Mouse (Mus musculus) lung, postnatal 10 days (tissue): ENCODE measurements around the gene Stx1a.

Experiments
- DNase-seq: peaks from one replicate; pipeline ENCODE4 v3.0.0; 2021

Gene Stx1a

DNA sequence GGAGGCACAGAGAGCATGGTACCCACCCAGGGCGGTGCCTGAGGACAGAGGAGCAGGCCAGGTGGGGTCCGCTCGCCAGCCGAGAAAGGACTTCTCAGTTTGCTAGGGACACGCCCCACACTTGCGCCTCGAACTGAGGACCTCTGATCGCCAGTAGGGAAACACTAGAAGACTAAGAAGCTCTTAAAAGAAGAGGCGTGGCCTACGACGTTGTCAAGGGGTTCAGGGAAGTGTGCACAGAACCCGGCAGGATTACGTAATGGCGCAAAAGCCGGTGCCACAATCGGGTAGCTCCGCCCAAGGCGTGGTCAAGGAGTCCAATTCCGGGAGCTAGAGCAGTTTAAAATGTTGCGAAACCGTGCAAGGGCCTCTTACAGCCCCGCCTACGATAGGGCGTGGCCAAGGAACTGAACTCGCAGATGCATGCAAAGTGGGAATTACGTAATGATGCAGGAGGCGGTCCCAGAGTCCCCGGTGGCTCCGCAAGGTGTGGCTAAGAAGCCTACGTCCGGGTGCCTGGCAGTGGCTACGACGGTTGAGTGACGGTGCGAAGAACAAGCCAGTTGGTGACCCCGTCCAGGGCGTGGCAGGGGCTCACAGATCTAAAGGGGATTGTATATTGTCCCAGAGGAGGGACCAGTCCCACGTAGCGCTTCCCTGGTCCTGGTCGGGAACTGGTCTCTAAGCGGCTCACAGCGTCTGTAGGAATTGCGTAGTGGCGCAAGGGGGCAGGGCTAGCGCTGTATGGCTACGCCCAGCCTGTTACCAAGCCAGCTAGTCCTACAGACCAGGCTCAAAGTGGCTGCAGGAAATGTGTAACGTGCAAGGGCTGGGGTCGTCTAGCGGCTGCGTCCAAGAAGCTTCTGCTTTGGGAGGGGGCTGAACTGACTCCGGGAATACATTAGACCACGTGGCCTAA lies 14.4 kb upstream of the Stx1a start, which contains the start of gene Abhd11:
Gene Abhd11 (plus strand): TSS at position 482 of the 919 bp plus-strand sequence.
- peak; percentile 100 for DNase-seq

GRCm38 (mm10) chr5:135009590-135010319 lies 13.5 kb upstream of the Stx1a start:
- peak; percentile 95 for DNase-seq

- DNase-seq = no peak
Observed at GRCm38 (mm10) chr5:135010320-135010709, 13.0 kb upstream of the Stx1a start.

DNA sequence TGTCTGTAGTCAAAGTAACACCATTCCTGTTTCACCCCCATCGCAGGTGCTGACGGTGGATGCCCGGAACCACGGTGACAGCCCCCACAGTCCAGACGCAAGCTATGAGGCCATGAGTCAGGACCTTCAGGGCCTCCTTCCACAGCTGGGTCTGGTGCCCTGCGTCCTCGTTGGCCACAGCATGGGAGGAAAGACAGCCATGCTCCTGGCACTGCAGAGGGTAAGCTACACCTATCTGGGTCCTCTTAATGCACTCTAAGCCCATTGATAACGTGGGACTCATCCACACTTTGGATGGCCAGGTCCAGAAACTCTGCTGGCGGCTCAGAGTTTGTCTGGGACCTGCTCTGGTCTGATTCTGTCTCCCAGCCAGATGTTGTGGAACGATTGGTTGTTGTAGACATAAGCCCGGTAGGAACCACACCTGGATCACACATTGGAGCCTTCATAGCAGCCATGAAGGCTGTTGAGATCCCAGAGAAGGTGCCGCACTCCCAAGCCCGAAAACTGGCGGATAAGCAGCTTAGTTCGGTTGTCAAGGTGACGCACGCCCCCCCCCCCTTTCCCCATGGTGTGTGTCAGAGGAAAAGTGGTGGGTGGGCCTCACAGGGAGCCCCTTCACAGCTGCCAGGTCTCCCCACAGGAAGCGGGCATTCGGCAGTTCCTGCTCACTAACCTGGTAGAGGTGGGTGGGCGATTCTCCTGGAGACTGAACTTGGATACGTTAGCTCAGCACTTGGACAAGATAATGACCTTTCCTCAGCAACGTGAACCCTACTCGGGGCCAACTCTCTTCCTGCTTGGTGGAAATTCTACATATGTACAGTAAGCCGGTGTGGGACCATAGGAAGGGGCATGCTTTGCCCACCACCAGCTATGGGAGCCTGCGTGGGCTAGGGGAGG lies 12.2 kb upstream of the Stx1a start:
- no peak for DNase-seq

- peak; percentile 41 for DNase-seq
Observed at GRCm38 (mm10) chr5:135011809-135012613, 11.3 kb upstream of the Stx1a start.

DNA sequence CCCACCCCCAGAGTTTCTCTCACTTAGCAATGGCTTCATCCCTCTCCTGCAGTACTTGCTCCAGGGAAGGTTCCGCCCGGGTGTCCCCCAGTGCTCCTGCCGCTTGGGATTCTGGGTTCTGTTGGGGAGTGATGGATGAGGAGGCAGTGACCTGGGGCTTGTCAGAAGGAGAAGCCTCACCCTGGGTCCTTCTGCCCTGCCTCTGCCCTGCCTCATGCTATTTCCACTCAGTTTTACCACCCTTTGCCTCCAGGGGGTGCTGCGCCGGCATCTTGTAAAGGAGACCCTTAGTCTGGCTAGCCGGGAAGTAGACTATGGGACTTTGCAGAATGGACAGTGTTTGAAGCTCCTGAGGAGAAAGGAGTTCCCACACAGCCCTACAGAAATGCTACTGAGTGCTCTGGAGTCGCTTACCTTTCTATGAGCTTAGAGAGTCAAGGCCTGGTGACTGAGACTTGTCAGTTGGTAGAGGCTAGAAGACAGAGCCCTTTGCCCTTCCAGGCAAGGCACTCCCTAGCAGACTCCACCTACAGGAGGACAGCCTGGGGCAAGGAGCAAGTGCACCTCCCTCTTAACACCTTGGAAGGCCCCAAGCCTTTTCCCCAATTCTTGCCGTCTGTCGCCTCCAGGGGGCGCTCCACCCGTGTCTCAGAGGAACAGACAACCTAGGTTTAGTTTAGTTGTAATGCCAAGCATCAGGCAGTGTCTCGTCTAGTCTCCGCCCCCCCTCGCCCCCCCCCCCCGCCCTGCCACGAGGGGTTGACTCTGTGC lies 10.4 kb upstream of the Stx1a start:
- DNase-seq = peak; percentile 89

DNA sequence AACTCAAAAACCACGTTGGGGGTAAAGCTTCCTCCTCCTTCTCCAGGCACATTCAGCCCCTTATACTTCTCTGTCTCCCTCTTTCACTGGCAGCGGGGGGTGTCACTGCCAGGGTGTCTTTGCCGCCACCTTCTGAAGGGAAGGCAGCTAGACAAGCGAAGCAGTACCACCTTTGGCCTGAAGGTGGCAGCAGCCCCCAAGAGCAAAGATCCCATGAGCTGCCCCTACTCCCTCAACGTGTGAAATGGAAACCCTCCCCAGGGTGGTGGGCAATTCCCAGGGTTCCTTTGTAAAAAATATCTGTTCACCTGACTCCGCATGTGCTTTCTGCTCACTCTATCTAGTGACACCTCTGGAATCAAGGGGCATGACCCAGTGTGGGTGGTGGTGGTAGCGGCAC lies 7.8 kb upstream of the Stx1a start:
- DNase-seq = peak; percentile 90

- no peak for DNase-seq
Observed at GRCm38 (mm10) chr5:135016224-135016759, 7.0 kb upstream of the Stx1a start.

DNA sequence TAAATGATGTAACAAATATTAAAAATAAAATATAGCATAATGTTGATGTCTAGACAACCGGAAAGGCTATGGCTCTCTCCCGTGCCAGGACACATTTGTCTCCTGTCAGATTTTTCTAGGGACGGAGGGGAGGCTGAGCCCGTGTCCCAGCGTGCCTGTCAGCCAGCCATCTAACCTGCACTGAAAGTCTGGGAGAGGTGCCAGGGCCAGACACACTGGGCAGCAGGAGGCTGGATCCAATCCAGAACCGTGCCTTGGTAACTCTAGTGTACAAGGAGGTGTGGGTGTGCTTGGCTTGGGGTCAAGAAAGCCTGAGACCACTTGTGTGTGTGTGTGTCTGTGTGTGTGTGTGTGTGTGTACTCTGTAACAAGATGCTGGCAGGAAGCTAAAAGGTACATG lies 1.5 kb upstream of the Stx1a start:
- peak; percentile 89 for DNase-seq

GRCm38 (mm10) chr5:135024665-135025224 lies 1.5 kb downstream of the Stx1a start:
- DNase-seq = peak; percentile 47

- peak; percentile 50 for DNase-seq
Observed at GRCm38 (mm10) chr5:135025899-135026298, 2.6 kb downstream of the Stx1a start.

DNA sequence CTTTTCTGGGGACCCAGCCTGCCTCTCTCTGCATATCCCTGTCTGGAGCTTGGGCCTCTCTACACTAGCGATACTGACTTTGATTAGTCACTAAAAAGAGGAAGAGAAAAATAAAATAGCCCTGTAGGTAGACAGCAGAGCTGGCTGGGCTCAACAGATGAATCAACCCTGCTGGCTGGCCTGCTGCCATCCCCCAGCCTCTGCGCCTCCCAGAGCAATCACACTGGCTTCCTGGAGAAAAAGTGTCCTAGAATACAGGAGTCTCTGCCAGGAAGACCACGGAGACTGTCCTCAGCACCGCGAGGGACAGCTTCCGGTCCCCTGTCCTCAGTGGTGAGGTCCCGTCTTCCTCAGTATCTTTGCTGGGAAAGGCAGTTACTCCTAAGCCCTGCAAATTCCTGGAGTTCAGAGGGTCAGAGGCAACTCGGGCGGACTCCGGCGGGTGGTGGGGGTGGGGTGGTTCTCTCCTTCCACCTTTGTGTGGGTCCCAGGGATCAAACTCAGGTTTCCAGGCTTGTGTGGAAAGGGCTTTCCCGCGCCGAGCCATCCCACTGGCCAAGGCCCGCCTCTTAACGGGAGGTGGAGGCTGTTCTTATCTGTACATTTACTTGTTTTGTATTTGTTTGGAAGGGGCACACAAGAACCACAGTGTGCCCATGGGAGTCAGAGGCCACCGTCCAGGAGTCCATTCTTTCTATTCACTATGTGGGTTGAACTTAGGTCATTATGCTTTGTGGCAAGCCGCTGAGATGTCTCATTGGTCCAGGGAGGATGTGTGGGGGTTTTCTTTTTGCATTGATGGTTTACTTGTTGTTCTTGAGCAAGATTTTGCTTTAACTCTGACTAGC lies 5.9 kb downstream of the Stx1a start:
- DNase-seq = peak; percentile 62

DNA sequence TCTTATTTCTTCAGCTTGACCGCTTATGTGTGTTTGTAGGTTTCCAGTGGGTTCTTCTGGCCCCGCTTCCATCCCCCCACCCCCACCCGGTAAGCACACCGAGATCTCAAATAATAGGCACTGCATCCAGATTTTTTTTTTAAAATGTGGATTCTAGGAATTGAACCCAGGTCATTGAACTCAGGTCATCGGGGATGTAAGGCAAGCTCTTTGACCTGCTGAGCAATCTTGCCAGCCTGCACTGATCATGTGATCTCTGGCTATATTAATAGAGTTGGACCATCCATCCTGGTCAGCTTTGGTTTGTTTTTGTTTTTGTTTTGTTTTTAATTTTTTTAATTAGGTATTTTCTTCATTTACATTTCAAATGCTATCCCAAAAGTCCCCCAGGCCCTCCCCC lies 9.3 kb downstream of the Stx1a start:
- no peak for DNase-seq

- no peak for DNase-seq
Observed at GRCm38 (mm10) chr5:135034593-135034992, 11.3 kb downstream of the Stx1a start.

DNA sequence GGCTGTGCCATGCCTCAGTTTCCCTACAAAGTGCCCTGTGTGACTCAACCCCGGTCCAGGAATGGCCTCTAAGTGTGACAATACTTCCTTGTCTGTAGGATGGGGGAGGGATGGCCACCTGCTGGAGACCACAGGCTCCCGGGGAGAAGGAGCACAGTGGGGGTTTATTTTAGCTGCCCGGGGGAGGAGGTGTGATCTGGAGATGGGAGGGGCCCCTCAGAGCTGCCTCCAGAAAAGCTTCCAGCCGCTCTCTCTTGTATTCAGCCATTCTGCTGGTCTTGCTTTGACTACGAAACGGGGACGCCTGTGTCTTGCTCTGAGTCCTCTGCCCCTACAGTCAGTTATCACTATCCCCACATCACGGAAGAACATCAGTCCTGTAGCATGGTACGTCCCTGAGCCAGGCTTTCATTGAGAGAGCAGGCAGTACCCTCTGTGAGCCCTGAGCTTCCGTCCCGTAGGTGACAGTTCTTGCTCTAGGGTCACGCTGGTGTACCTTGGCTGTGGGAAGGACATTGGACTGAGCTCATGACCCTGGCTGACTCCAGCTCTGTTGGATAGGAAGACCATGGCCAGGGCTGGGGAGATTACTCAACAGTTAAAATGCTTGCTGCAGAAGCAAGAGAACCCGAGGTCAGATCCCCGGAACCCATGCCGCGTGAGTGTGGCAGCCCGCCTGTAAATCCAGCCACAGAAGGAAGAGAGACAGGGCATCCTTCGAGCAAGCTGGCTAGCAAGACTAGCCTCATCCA lies 12.5 kb downstream of the Stx1a start:
- no peak for DNase-seq

DNA sequence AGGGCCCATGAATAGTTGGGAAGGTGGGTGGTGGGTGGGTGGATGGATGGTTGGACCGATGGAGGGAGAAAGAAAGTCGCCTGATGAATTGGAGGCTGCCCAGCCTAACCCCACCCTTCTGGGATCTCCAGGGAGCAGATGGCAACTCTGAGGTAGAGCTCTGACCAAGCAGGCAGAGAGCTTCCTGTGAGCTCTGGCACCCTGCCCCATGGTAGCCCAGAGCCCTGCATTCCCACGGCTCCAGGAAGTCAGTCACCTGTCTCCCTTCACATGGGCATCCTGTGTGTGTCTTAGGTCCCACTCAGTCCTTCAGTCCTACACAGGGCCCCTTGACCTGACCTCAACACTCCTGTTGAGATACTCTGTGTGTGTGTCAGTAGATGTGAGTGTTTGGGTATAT lies 14.7 kb downstream of the Stx1a start:
- no peak for DNase-seq

- no peak for DNase-seq
Observed at GRCm38 (mm10) chr5:135039541-135039940, 16.3 kb downstream of the Stx1a start.

DNA sequence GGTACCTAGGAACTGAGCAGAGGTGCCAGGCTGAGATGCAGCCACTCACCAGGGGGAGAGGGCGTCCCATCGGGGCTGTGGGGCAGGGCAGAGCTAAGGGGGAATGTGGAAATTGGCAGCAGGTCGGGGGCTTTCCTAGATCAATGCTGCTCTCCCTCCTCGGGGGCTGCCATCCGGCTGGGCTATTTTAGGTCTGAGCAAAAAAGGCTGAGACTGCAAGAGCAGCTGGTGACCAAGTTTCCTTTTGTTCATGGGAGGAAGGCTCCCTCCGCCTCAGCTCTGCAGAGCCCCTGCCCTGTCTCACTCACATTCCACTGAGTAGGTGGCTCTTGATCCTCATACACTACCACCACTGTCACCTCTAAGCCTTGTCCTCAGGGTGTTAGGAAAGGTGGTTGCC lies 16.8 kb downstream of the Stx1a start:
- no peak for DNase-seq

DNA sequence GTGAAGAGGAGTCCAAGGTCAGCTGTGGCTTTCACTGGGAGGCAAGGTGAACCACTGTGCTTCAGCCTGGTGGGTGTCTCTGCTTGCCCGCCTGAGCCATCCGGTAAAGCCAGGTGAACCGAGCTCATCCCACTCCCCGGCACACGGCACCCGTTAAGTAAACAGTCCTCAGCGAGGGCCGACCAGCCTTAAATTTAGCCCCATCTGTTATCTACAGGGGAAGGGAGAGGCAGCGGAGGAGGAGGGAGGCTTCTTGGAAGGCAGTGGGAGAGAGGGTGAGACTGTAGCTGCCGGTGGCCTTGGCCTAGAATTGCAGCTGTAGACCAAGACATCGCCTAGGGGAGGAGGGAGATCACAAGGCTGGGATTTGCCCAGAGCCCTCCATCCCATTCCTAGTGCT lies 17.5 kb downstream of the Stx1a start:
- no peak for DNase-seq
